Mouse (Mus musculus): ENCODE results near the gene Ndufs7. TPM values are rescaled to one million over a fixed set of nuclear protein-coding genes. Genes with fewer than 3 reads are reported as not detected.

The Ndufs7 gene
- total and polyA plus RNA-seq, 3 experiments, result 154 to 282 (median 222) TPM

- Histone ChIP-seq H3K36me3 (replicated peaks in 1 of 2; ENCODE audit: control insufficient read depth in 1 of 2, insufficient read depth in 1 of 2, low read length in 1 of 2) (peaks cover 79 to 88% of the 10 kb centered on the region in 2 experiments), H3K4me2 (ENCODE audit: insufficient read depth, low read depth, poor library complexity, severe bottlenecking) (no peak overlapping the region), H3K4me1 (ENCODE audit: control insufficient read depth in 1 of 2, insufficient read depth in 2 of 2) (peaks cover 25 to 57% of the 10 kb centered on the region in 2 experiments), H3K9ac (ENCODE audit: insufficient read depth, low read depth) (no peak overlapping the region), H3K79me2 (replicated peaks; ENCODE audit: control insufficient read depth, extremely low read depth, insufficient read depth, poor library complexity, severe bottlenecking) (peaks cover 36% of the 10 kb centered on the region), H3K27me3 (replicated peaks) (no peaks in the 10 kb centered on the region), H3K9me3 (replicated peaks; ENCODE audit: low read length) (no peaks in the 10 kb centered on the region), H3K4me3 (replicated peaks in 1 of 3; ENCODE audit: low read depth in 2 of 3, low read length in 2 of 3, poor library complexity in 1 of 3) (no peak overlapping the region), H3K27ac (ENCODE audit: insufficient read depth, low read depth) (no peak overlapping the region)
- dilution Hi-C loops (cut with MboI; ENCODE audit: extremely low pct_ligation_motif_present, extremely low pct_unique_long_range_greater_than_20kb, low sequenced_read_pairs), result no loop called here
- in situ Hi-C loops (cut with MboI; ENCODE audit: low pct_ligation_motif_present, low pct_unique_long_range_greater_than_20kb, low sequenced_read_pairs), result no loop called here
- no peak for TF ChIP-seq TCF12 (IDR thresholded peaks at IDR 0.05; ENCODE audit: low read depth, low read length)
- no peak for TF ChIP-seq E2F4 (IDR thresholded peaks at IDR 0.05; ENCODE audit: insufficient replicate concordance, low read depth, low read length)
- TF ChIP-seq JUND (conservative IDR thresholded peaks at IDR 0.05; ENCODE audit: low read depth, low read length), result no peak
- no peak for TF ChIP-seq TBP (conservative IDR thresholded peaks at IDR 0.05; ENCODE audit: low read depth, low read length)
- no peak for TF ChIP-seq POLR2AphosphoS2 (IDR thresholded peaks at IDR 0.05; ENCODE audit: low read depth, low read length)
- no peak for TF ChIP-seq ELF1 (IDR thresholded peaks at IDR 0.05; ENCODE audit: low read depth, low read length)
- TF ChIP-seq HCFC1 (IDR thresholded peaks at IDR 0.05; ENCODE audit: low read depth, low read length), result no peak
- no peak for DNase-seq (ENCODE audit: extremely low read depth)
These were observed 27.3 kb downstream of the Ndufs7 start for GRCm38 (mm10) chr10:80276238-80276637.

- Histone ChIP-seq H3K9ac (ENCODE audit: insufficient read depth, low read depth) (no peak overlapping the region), H3K79me2 (replicated peaks; ENCODE audit: control insufficient read depth, extremely low read depth, insufficient read depth, poor library complexity, severe bottlenecking) (peaks cover 16% of the 10 kb centered on the region), H3K9me3 (replicated peaks; ENCODE audit: low read length) (no peaks in the 10 kb centered on the region), H3K4me3 (replicated peaks in 1 of 3; ENCODE audit: low read depth in 2 of 3, low read length in 2 of 3, poor library complexity in 1 of 3) (no peak overlapping the region), H3K27ac (ENCODE audit: insufficient read depth, low read depth) (no peak overlapping the region; the same call in 1 of the 2 replicates), H3K4me1 (ENCODE audit: control insufficient read depth in 1 of 2, insufficient read depth in 2 of 2) (peaks cover 30 to 62% of the 10 kb centered on the region in 2 experiments), H3K36me3 (replicated peaks in 1 of 2; ENCODE audit: control insufficient read depth in 1 of 2, insufficient read depth in 1 of 2, low read length in 1 of 2) (peaks cover 76 to 94% of the 10 kb centered on the region in 2 experiments), H3K4me2 (ENCODE audit: insufficient read depth, low read depth, poor library complexity, severe bottlenecking) (no peak overlapping the region), H3K27me3 (replicated peaks) (no peaks in the 10 kb centered on the region)
- in situ Hi-C loops (cut with MboI; ENCODE audit: low pct_ligation_motif_present, low pct_unique_long_range_greater_than_20kb, low sequenced_read_pairs), result no loop called here
- no peak for DNase-seq (ENCODE audit: extremely low read depth)
- dilution Hi-C loops (cut with MboI; ENCODE audit: extremely low pct_ligation_motif_present, extremely low pct_unique_long_range_greater_than_20kb, low sequenced_read_pairs), result no loop called here
- TF ChIP-seq MXI1 (IDR thresholded peaks at IDR 0.05; ENCODE audit: low read depth, low read length) (no peak), MAFK (IDR thresholded peaks at IDR 0.05; ENCODE audit: insufficient replicate concordance, low read length) (no peak), HCFC1 (IDR thresholded peaks at IDR 0.05; ENCODE audit: low read depth, low read length) (no peak), MAX (IDR thresholded peaks at IDR 0.05; ENCODE audit: low read length) (no peak), POLR2AphosphoS2 (IDR thresholded peaks at IDR 0.05; ENCODE audit: low read depth, low read length) (no peak), RCOR1 (conservative IDR thresholded peaks at IDR 0.05; ENCODE audit: low read depth, low read length) (no peak), BHLHE40 (IDR thresholded peaks at IDR 0.05; ENCODE audit: low read depth, low read length) (no peak), USF2 (conservative IDR thresholded peaks at IDR 0.05; ENCODE audit: low read depth, low read length) (no peak), SMC3 (IDR thresholded peaks at IDR 0.05; ENCODE audit: low read depth, low read length) (no peak), MYC (IDR thresholded peaks at IDR 0.05; ENCODE audit: low read depth, low read length) (no peak), NRF1 (IDR thresholded peaks at IDR 0.05; ENCODE audit: low read depth, low read length) (no peak), ELF1 (IDR thresholded peaks at IDR 0.05; ENCODE audit: low read depth, low read length) (no peak), JUN (IDR thresholded peaks at IDR 0.05; ENCODE audit: insufficient read depth, low read depth, low read length) (no peak), CHD2 (IDR thresholded peaks at IDR 0.05; ENCODE audit: low read length) (no peak), POLR2A (IDR thresholded peaks at IDR 0.05; ENCODE audit: low read depth, low read length) (no peak), USF1 (IDR thresholded peaks at IDR 0.05; ENCODE audit: low read depth, low read length) (no peak), KAT2A (IDR thresholded peaks at IDR 0.05; ENCODE audit: insufficient replicate concordance, low read length) (no peak), GABPA (IDR thresholded peaks at IDR 0.05; ENCODE audit: insufficient replicate concordance, low read depth, low read length) (no peak), UBTF (IDR thresholded peaks at IDR 0.05; ENCODE audit: low read depth, low read length) (no peak), JUND (conservative IDR thresholded peaks at IDR 0.05; ENCODE audit: low read depth, low read length) (no peak)
These were observed 29.5 kb downstream of the Ndufs7 start for GRCm38 (mm10) chr10:80278390-80278789.
